Mouse (Mus musculus): ENCODE results near the gene Pebp1. TPM values are rescaled to one million over a fixed set of nuclear protein-coding genes. Genes with fewer than 3 reads are reported as not detected.

Gene Pebp1
- polyA plus RNA-seq, 1 experiment from 2014 or later: 190 TPM

- Histone ChIP-seq H3K9ac (no peak overlapping the region), H3K4me1 (replicated peaks) (no peaks in the 10 kb centered on the region), H3K9me3 (replicated peaks) (no peaks in the 10 kb centered on the region), H3K36me3 (replicated peaks) (peaks cover 66% of the 10 kb centered on the region), H3K4me3 (replicated peaks) (no peak overlapping the region), H3K27me3 (no peaks in the 10 kb centered on the region), H3K4me2 (no peak overlapping the region), H3K27ac (replicated peaks) (no peak overlapping the region)
- ATAC-seq (ENCODE audit: insufficient read depth): no peak
- WGBS (ENCODE audit: insufficient replicate concordance): 74% methylated on average over 14 of the region's 14 CpGs
Observed at GRCm38 (mm10) chr5:117267913-117268312, 19.5 kb downstream of the Pebp1 start.

- Histone ChIP-seq H3K27ac (replicated peaks) (no peak overlapping the region), H3K9ac (no peak overlapping the region), H3K36me3 (replicated peaks) (peaks cover 82% of the 10 kb centered on the region), H3K9me3 (replicated peaks) (no peaks in the 10 kb centered on the region), H3K4me2 (no peak overlapping the region), H3K27me3 (no peaks in the 10 kb centered on the region), H3K4me3 (replicated peaks) (no peak overlapping the region), H3K4me1 (replicated peaks) (no peaks in the 10 kb centered on the region)
- WGBS (ENCODE audit: insufficient replicate concordance): 81% methylated on average over 5 of the region's 5 CpGs
- ATAC-seq (ENCODE audit: insufficient read depth): no peak
Observed at GRCm38 (mm10) chr5:117264701-117265100, 22.7 kb downstream of the Pebp1 start.

GRCm38 (mm10) chr5:117263566-117263965 is 23.9 kb downstream of the Pebp1 start:
- ATAC-seq (ENCODE audit: insufficient read depth): no peak
- no peak overlapping the region for H3K9ac ChIP-seq
- H3K27me3 ChIP-seq: no peaks in the 10 kb centered on the region
- H3K36me3 ChIP-seq (replicated peaks): peaks cover 90% of the 10 kb centered on the region
- H3K4me2 ChIP-seq: no peak overlapping the region
- 76% methylated on average over 21 of the region's 21 CpGs for whole genome bisulfite sequencing (ENCODE audit: insufficient replicate concordance)
- H3K9me3 ChIP-seq (replicated peaks): no peaks in the 10 kb centered on the region
- no peaks in the 10 kb centered on the region for H3K4me1 ChIP-seq (replicated peaks)
- no peak overlapping the region for H3K27ac ChIP-seq (replicated peaks)
- no peak overlapping the region for H3K4me3 ChIP-seq (replicated peaks)

GRCm38 (mm10) chr5:117258276-117258675 is 29.1 kb downstream of the Pebp1 start:
- Histone ChIP-seq H3K9me3 (replicated peaks) (no peaks in the 10 kb centered on the region), H3K4me2 (no peak overlapping the region), H3K27ac (replicated peaks) (no peak overlapping the region), H3K4me3 (replicated peaks) (no peak overlapping the region), H3K36me3 (replicated peaks) (peaks cover 99% of the 10 kb centered on the region), H3K9ac (no peak overlapping the region), H3K4me1 (replicated peaks) (no peaks in the 10 kb centered on the region), H3K27me3 (no peaks in the 10 kb centered on the region)
- 87% methylated on average over 15 of the region's 15 CpGs for WGBS (ENCODE audit: insufficient replicate concordance)
- no peak for ATAC-seq (ENCODE audit: insufficient read depth)

GRCm38 (mm10) chr5:117251763-117252162 is 35.7 kb downstream of the Pebp1 start:
- H3K9me3 ChIP-seq (replicated peaks): no peaks in the 10 kb centered on the region
- H3K9ac ChIP-seq: no peak overlapping the region
- no peak for ATAC-seq (ENCODE audit: insufficient read depth)
- H3K4me2 ChIP-seq: no peak overlapping the region
- peaks cover 95% of the 10 kb centered on the region for H3K36me3 ChIP-seq (replicated peaks)
- WGBS (ENCODE audit: insufficient replicate concordance): 81% methylated on average over 3 of the region's 3 CpGs
- no peaks in the 10 kb centered on the region for H3K4me1 ChIP-seq (replicated peaks)
- no peak overlapping the region for H3K27ac ChIP-seq (replicated peaks)
- H3K4me3 ChIP-seq (replicated peaks): no peak overlapping the region
- no peaks in the 10 kb centered on the region for H3K27me3 ChIP-seq

GRCm38 (mm10) chr5:117250796-117251195 is 36.6 kb downstream of the Pebp1 start:
- WGBS (ENCODE audit: insufficient replicate concordance): 83% methylated on average over 24 of the region's 24 CpGs
- ATAC-seq (ENCODE audit: insufficient read depth): no peak
- H3K36me3 ChIP-seq (replicated peaks): peaks cover 93% of the 10 kb centered on the region

GRCm38 (mm10) chr5:117248351-117248750 is 39.1 kb downstream of the Pebp1 start:
- no peaks in the 10 kb centered on the region for H3K9me3 ChIP-seq (replicated peaks)
- ATAC-seq (ENCODE audit: insufficient read depth): no peak
- H3K4me2 ChIP-seq: no peak overlapping the region
- WGBS (ENCODE audit: insufficient replicate concordance): 71% methylated on average over 10 of the region's 10 CpGs
- H3K36me3 ChIP-seq (replicated peaks): peaks cover 93% of the 10 kb centered on the region
- H3K27ac ChIP-seq (replicated peaks): no peak overlapping the region
- H3K4me3 ChIP-seq (replicated peaks): no peak overlapping the region
- H3K4me1 ChIP-seq (replicated peaks): peaks cover 4% of the 10 kb centered on the region; the same call in 1 of the 2 replicates
- H3K27me3 ChIP-seq: no peaks in the 10 kb centered on the region
- no peak overlapping the region for H3K9ac ChIP-seq

More at GRCm38 (mm10) chr5:117250796-117251195, 36.6 kb downstream of the Pebp1 start:
- no peaks in the 10 kb centered on the region for H3K27me3 ChIP-seq
- H3K4me2 ChIP-seq: no peak overlapping the region
- no peak overlapping the region for H3K27ac ChIP-seq (replicated peaks)
- no peaks in the 10 kb centered on the region for H3K9me3 ChIP-seq (replicated peaks)
- H3K4me1 ChIP-seq (replicated peaks): no peaks in the 10 kb centered on the region
- no peak overlapping the region for H3K4me3 ChIP-seq (replicated peaks)
- H3K9ac ChIP-seq: no peak overlapping the region

- Histone ChIP-seq H3K4me1 (replicated peaks) (peaks cover 4% of the 10 kb centered on the region; the same call in 1 of the 2 replicates), H3K9me3 (replicated peaks) (no peaks in the 10 kb centered on the region), H3K27ac (replicated peaks) (no peak overlapping the region), H3K27me3 (no peaks in the 10 kb centered on the region), H3K4me3 (replicated peaks) (no peak overlapping the region), H3K36me3 (replicated peaks) (peaks cover 92% of the 10 kb centered on the region), H3K4me2 (no peak overlapping the region), H3K9ac (no peak overlapping the region)
- ATAC-seq (ENCODE audit: insufficient read depth): no peak
- 69% methylated on average over 8 of the region's 8 CpGs for WGBS (ENCODE audit: insufficient replicate concordance)
Observed at GRCm38 (mm10) chr5:117245170-117245569, 42.3 kb downstream of the Pebp1 start.

GRCm38 (mm10) chr5:117242671-117243478 is 44.5 kb downstream of the Pebp1 start:
- Histone ChIP-seq H3K27ac (replicated peaks) (no peak overlapping the region), H3K4me3 (replicated peaks) (no peak overlapping the region)
- no peak for ATAC-seq (ENCODE audit: insufficient read depth)

GRCm38 (mm10) chr5:117241935-117242531 is 45.4 kb downstream of the Pebp1 start:
- 91% methylated on average over 16 of the region's 16 CpGs for WGBS (ENCODE audit: insufficient replicate concordance)
- Histone ChIP-seq H3K9me3 (replicated peaks) (no peaks in the 10 kb centered on the region), H3K4me1 (replicated peaks) (peaks cover 4% of the 10 kb centered on the region; the same call in 1 of the 2 replicates), H3K4me2 (no peak overlapping the region), H3K27me3 (no peaks in the 10 kb centered on the region), H3K9ac (no peak overlapping the region), H3K36me3 (replicated peaks) (peaks cover 86% of the 10 kb centered on the region), H3K27ac (replicated peaks) (no peak overlapping the region), H3K4me3 (replicated peaks) (no peak overlapping the region)
- no peak for ATAC-seq (ENCODE audit: insufficient read depth)

More at GRCm38 (mm10) chr5:117242671-117243478, 44.5 kb downstream of the Pebp1 start:
- no peak overlapping the region for H3K9ac ChIP-seq
- H3K4me2 ChIP-seq: no peak overlapping the region
- no peaks in the 10 kb centered on the region for H3K9me3 ChIP-seq (replicated peaks)
- no peaks in the 10 kb centered on the region for H3K27me3 ChIP-seq
- 81% methylated on average over 22 of the region's 22 CpGs for WGBS (ENCODE audit: insufficient replicate concordance)
- H3K36me3 ChIP-seq (replicated peaks): peaks cover 84% of the 10 kb centered on the region
- H3K4me1 ChIP-seq (replicated peaks): peaks cover 4% of the 10 kb centered on the region; the same call in 1 of the 2 replicates

GRCm38 (mm10) chr5:117240761-117241322 is 46.6 kb downstream of the Pebp1 start:
- no peaks in the 10 kb centered on the region for H3K27me3 ChIP-seq
- no peaks in the 10 kb centered on the region for H3K9me3 ChIP-seq (replicated peaks)
- no peak for ATAC-seq (ENCODE audit: insufficient read depth)
- no peak overlapping the region for H3K4me2 ChIP-seq
- peaks cover 84% of the 10 kb centered on the region for H3K36me3 ChIP-seq (replicated peaks)
- H3K4me1 ChIP-seq (replicated peaks): peaks cover 4% of the 10 kb centered on the region; the same call in 1 of the 2 replicates
- no peak overlapping the region for H3K9ac ChIP-seq
- no peak overlapping the region for H3K4me3 ChIP-seq (replicated peaks)
- no peak overlapping the region for H3K27ac ChIP-seq (replicated peaks)
- WGBS (ENCODE audit: insufficient replicate concordance): 75% methylated on average over 32 of the region's 32 CpGs

Measured in liver, embryonic 15.5 days (tissue).